Mouse (Mus musculus) neural tube, embryonic 14.5 days (tissue): ENCODE measurements around the gene Casq2. TPM values are rescaled to one million over a fixed set of nuclear protein-coding genes. Genes with fewer than 3 reads are reported as not detected.

Source experiments
- ATAC-seq: fragments of 200-750 bp; cut with Nextera tagmentation; 2 replicates; pipeline ENCODE4 v1.8.0; 2017; ENCODE audit warnings: low read depth, mild to moderate bottlenecking, moderate TSS enrichment, moderate library complexity
- H3K27ac ChIP-seq: fragments of 300-500 bp; sonication (generic); 2 replicates; pipeline ENCODE4 v1.5.1; 2014; ENCODE audit warnings: low read depth, mild to moderate bottlenecking, control low read depth, low read length, moderate library complexity, mixed read lengths
- H3K27me3 ChIP-seq: fragments of 300-500 bp; sonication (generic); 2 replicates; pipeline ENCODE4 v1.6.1; 2014; ENCODE audit warnings: low read length; ENCODE audit not compliant: control insufficient read depth, insufficient read depth
- H3K36me3 ChIP-seq: fragments of 300-500 bp; sonication (generic); 2 replicates; pipeline ENCODE4 v1.6.1; 2014; ENCODE audit warnings: low read length, mixed read lengths; ENCODE audit not compliant: control insufficient read depth, insufficient read depth
- H3K4me1 ChIP-seq: fragments of 300-500 bp; sonication (generic); 2 replicates; pipeline ENCODE4 v1.6.1; 2014; ENCODE audit warnings: low read length; ENCODE audit not compliant: control insufficient read depth, insufficient read depth
- H3K4me2 ChIP-seq: fragments of 300-500 bp; sonication (generic); 2 replicates; pipeline ENCODE4 v1.6.1; 2014; ENCODE audit warnings: mild to moderate bottlenecking, low read depth, low read length, control low read depth
- H3K4me3 ChIP-seq: fragments of 300-500 bp; sonication (generic); 2 replicates; pipeline ENCODE4 v1.5.1; 2014; ENCODE audit warnings: low read depth, low read length, control low read depth, mixed read lengths
- H3K9ac ChIP-seq: fragments of 300-500 bp; sonication (generic); replicated peaks from 2 replicates; pipeline ENCODE4 v1.6.1; 2014; ENCODE audit warnings: low read depth, mild to moderate bottlenecking, control low read depth, low read length, mixed read lengths
- H3K9me3 ChIP-seq: fragments of 300-500 bp; sonication (generic); 2 replicates; pipeline ENCODE4 v1.6.1; 2016; ENCODE audit warnings: low read length; ENCODE audit not compliant: control insufficient read depth
- WGBS: fragments of 180-500 bp; shearing (Covaris S2); extraction: QIAGEN DNeasy Blood & Tissue Kit; methylation state at CpG from one replicate; pipeline ENCODE4 v1.1.7; 2014; 5-methylcytosine and 5-hydroxymethylcytosine counted together
- polyA plus RNA-seq: library from polyadenylated mRNA; unstranded; fragments of >200 nt; fragmentation: Nextera tagmentation; extraction: Ambion mirVana; gene quantifications from 2 replicates; pipeline ENCODE4 v1.2.1, GENCODE M21; 2014

The Casq2 gene
- polyA plus RNA-seq, 1 experiment from 2014 or later = 0.75 TPM

GRCm38 (mm10) chr3:102184721-102185120, 98.5 kb downstream of the Casq2 start:
- no peaks in the 10 kb centered on the region for H3K27me3 ChIP-seq
- no peak overlapping the region for H3K27ac ChIP-seq
- no peak overlapping the region for H3K4me2 ChIP-seq
- H3K4me3 ChIP-seq = no peak overlapping the region
- H3K4me1 ChIP-seq = no peaks in the 10 kb centered on the region
- 68% methylated on average over 5 of the region's 5 CpGs for WGBS
- no peaks in the 10 kb centered on the region for H3K36me3 ChIP-seq
- no peaks in the 10 kb centered on the region for H3K9me3 ChIP-seq
- H3K9ac ChIP-seq = no peak overlapping the region
- ATAC-seq = no peak

GRCm38 (mm10) chr3:102187401-102187800, 101.2 kb downstream of the Casq2 start:
- no peaks in the 10 kb centered on the region for H3K9me3 ChIP-seq
- peaks cover 3% of the 10 kb centered on the region; the same call in 1 of the 2 replicates for H3K4me1 ChIP-seq
- no peak overlapping the region for H3K4me3 ChIP-seq
- no peaks in the 10 kb centered on the region for H3K36me3 ChIP-seq
- H3K9ac ChIP-seq = no peak overlapping the region
- no peak overlapping the region for H3K27ac ChIP-seq
- 0 out of 2 replicates have a peak, but pooled peaks cover 3% of the 10 kb centered on the region for H3K27me3 ChIP-seq
- no peak for ATAC-seq
- WGBS = 76% methylated on average over 4 of the region's 4 CpGs
- no peak overlapping the region for H3K4me2 ChIP-seq

GRCm38 (mm10) chr3:102188972-102189371, 102.8 kb downstream of the Casq2 start:
- Histone ChIP-seq H3K36me3 (no peaks in the 10 kb centered on the region), H3K9ac (no peak overlapping the region), H3K4me2 (no peak overlapping the region), H3K4me3 (no peak overlapping the region), H3K4me1 (peaks cover 18% of the 10 kb centered on the region), H3K27me3 (0 out of 2 replicates have a peak, but pooled peaks cover 6% of the 10 kb centered on the region), H3K9me3 (no peaks in the 10 kb centered on the region), H3K27ac (no peak overlapping the region)
- WGBS = 11% methylated on average over 6 of the region's 6 CpGs
- no peak for ATAC-seq

- no peak overlapping the region for H3K4me3 ChIP-seq
- WGBS = 4% methylated on average over 4 of the region's 4 CpGs
- no peak overlapping the region for H3K4me2 ChIP-seq
- no peak for ATAC-seq
- H3K9ac ChIP-seq = no peak overlapping the region
- 0 out of 2 replicates have a peak, but pooled peaks cover 6% of the 10 kb centered on the region for H3K27me3 ChIP-seq
- peaks cover 28% of the 10 kb centered on the region for H3K4me1 ChIP-seq
- H3K9me3 ChIP-seq = no peaks in the 10 kb centered on the region
- no peaks in the 10 kb centered on the region for H3K36me3 ChIP-seq
- H3K27ac ChIP-seq = no peak overlapping the region
These were observed 103.8 kb downstream of the Casq2 start for GRCm38 (mm10) chr3:102190015-102190414.

- H3K9ac ChIP-seq = no peak overlapping the region
- H3K4me2 ChIP-seq = no peak overlapping the region
- no peak overlapping the region for H3K4me3 ChIP-seq
- no peak overlapping the region for H3K27ac ChIP-seq
- peaks cover 34% of the 10 kb centered on the region for H3K4me1 ChIP-seq
- no peak for ATAC-seq
- no peaks in the 10 kb centered on the region for H3K36me3 ChIP-seq
- no peaks in the 10 kb centered on the region for H3K9me3 ChIP-seq
- H3K27me3 ChIP-seq = 0 out of 2 replicates have a peak, but pooled peaks cover 6% of the 10 kb centered on the region
These were observed 104.4 kb downstream of the Casq2 start for GRCm38 (mm10) chr3:102190642-102191041.

GRCm38 (mm10) chr3:102191575-102191974, 105.4 kb downstream of the Casq2 start:
- Histone ChIP-seq H3K36me3 (no peaks in the 10 kb centered on the region), H3K4me3 (no peak overlapping the region), H3K9me3 (no peaks in the 10 kb centered on the region), H3K4me2 (no peak overlapping the region), H3K27me3 (0 out of 2 replicates have a peak, but pooled peaks cover 6% of the 10 kb centered on the region), H3K4me1 (peaks cover 34% of the 10 kb centered on the region), H3K27ac (no peak overlapping the region), H3K9ac (no peak overlapping the region)
- WGBS = 63% methylated on average over 3 of the region's 3 CpGs
- no peak for ATAC-seq

- 0 out of 2 replicates have a peak, but pooled peaks cover 6% of the 10 kb centered on the region for H3K27me3 ChIP-seq
- WGBS = 57% methylated on average over 2 of the region's 2 CpGs
- ATAC-seq = no peak
- H3K27ac ChIP-seq = no peak overlapping the region
- H3K9me3 ChIP-seq = no peaks in the 10 kb centered on the region
- H3K9ac ChIP-seq = peak overlapping the region; percentile 26; the same call in 1 of the 2 replicates
- peaks cover 37% of the 10 kb centered on the region for H3K4me1 ChIP-seq
- no peaks in the 10 kb centered on the region for H3K36me3 ChIP-seq
- no peak overlapping the region for H3K4me2 ChIP-seq
- no peak overlapping the region for H3K4me3 ChIP-seq
These were observed 106.4 kb downstream of the Casq2 start for GRCm38 (mm10) chr3:102192621-102193020.

- Histone ChIP-seq H3K27ac (peak overlapping the region; percentile 52), H3K4me1 (peaks cover 41% of the 10 kb centered on the region), H3K9me3 (no peaks in the 10 kb centered on the region), H3K4me3 (no peak overlapping the region), H3K9ac (no peak overlapping the region), H3K27me3 (peaks cover 9% of the 10 kb centered on the region; the same call in 1 of the 2 replicates), H3K36me3 (no peaks in the 10 kb centered on the region), H3K4me2 (peak overlapping the region; percentile 37)
- ATAC-seq = peak; percentile 28; the same call in 1 of the 2 replicates
- 3% methylated on average over 20 of the region's 20 CpGs for WGBS
These were observed 107.5 kb downstream of the Casq2 start for GRCm38 (mm10) chr3:102193488-102194290.

GRCm38 (mm10) chr3:102194291-102195051, 108.3 kb downstream of the Casq2 start:
- Histone ChIP-seq H3K27ac (peak overlapping the region; percentile 52), H3K27me3 (peaks cover 9% of the 10 kb centered on the region; the same call in 1 of the 2 replicates), H3K4me3 (no peak overlapping the region), H3K4me1 (peaks cover 41% of the 10 kb centered on the region), H3K9ac (no peak overlapping the region), H3K4me2 (peak overlapping the region; percentile 37; the same call in 1 of the 2 replicates), H3K36me3 (no peaks in the 10 kb centered on the region), H3K9me3 (no peaks in the 10 kb centered on the region)
- WGBS = 3% methylated on average over 11 of the region's 11 CpGs
- ATAC-seq = peak; percentile 69
